Mouse (Mus musculus) neutrophil, adult 83 days (primary cell): ENCODE data around the gene C1qbp. TPM values are rescaled to one million over a fixed set of nuclear protein-coding genes. Genes with fewer than 3 reads are reported as not detected.

Experiments
- total RNA-seq, 2 experiments: library from RNA; stranded (reverse); gene quantifications; one replicate each; pipeline ENCODE4 v1.2.4; 2023

C1qbp gene
- 10 to 100 TPM; 52.4 to 54.0 TPM for total RNA-seq

GRCm38 (mm10) chr11:70982557-70983228 lies at the start of gene C1qbp:
Gene C1qbp (minus strand): TSS chr11:70983026.

GRCm38 (mm10) chr11:71019201-71020068 lies 36.6 kb upstream of the C1qbp start, which contains the start of the genes Mis12 and Derl2:
Gene Mis12 (plus strand): TSS chr11:71019611.
Gene Derl2 (minus strand): TSS chr11:71019841.

GRCm38 (mm10) chr11:71004316-71004773 lies 21.5 kb upstream of the C1qbp start, which contains the start of gene Dhx33:
Gene Dhx33 (minus strand): TSS chr11:71004437.

GRCm38 (mm10) chr11:70969821-70970559 lies 12.8 kb downstream of the C1qbp start, which contains the start of the genes Nup88 and Rpain:
Gene Nup88 (minus strand): TSS chr11:70969973.
Gene Rpain (plus strand): TSS chr11:70970213.

Other genes starting within 250 kb of the C1qbp start
- gene Zfp3, start 218.8 kb downstream of the C1qbp start, total RNA-seq: under 1 TPM; 0.51 to 0.70 TPM
- gene Scimp, start 170.4 kb downstream of the C1qbp start, total RNA-seq: 1 to 10 TPM; 1.0 to 1.2 TPM
- gene Rabep1, start 138.2 kb downstream of the C1qbp start, total RNA-seq: 10 to 100 TPM; 13.5 to 14.3 TPM
- 10 to 100 TPM; 45.2 to 48.8 TPM for gene Nup88, start 13.1 kb downstream of the C1qbp start, total RNA-seq
- 10 to 100 TPM; 31.0 to 31.1 TPM for gene Rpain, start 12.8 kb downstream of the C1qbp start, total RNA-seq
- gene Dhx33, start 21.4 kb upstream of the C1qbp start, total RNA-seq: 1 to 10 TPM; 9.2 to 9.3 TPM
- 10 to 100 TPM; 16.7 to 17.5 TPM for gene Mis12, start 36.6 kb upstream of the C1qbp start, total RNA-seq
- gene Derl2, start 36.8 kb upstream of the C1qbp start, total RNA-seq: 10 to 100 TPM; 27.7 to 31.7 TPM
- gene 6330403K07Rik, start 50.5 kb upstream of the C1qbp start, total RNA-seq: not detected
- gene Nlrp1a, start 161.7 kb upstream of the C1qbp start, total RNA-seq: 10 to 100 TPM; 13.1 to 14.3 TPM
- 10 to 100 TPM in 1 of 2 experiments, 1 to 10 TPM in 1; 9.1 to 10.5 TPM for gene Nlrp1b, start 247.7 kb upstream of the C1qbp start, total RNA-seq